Mouse (Mus musculus) liver, postnatal 0 days (tissue): ENCODE measurements around the gene Fbxl13.

Source experiments
- CTCF ChIP-seq: sonication (generic); IDR thresholded peaks from 2 replicates; pipeline ENCODE4 v1.5.1; 2016; ENCODE audit warnings: antibody characterized with exemption, low read depth
- EP300 ChIP-seq: IDR thresholded peaks from 2 replicates; pipeline ENCODE4 v1.6.1; 2016; ENCODE audit warnings: antibody characterized with exemption, low read depth, mild to moderate bottlenecking

DNA sequence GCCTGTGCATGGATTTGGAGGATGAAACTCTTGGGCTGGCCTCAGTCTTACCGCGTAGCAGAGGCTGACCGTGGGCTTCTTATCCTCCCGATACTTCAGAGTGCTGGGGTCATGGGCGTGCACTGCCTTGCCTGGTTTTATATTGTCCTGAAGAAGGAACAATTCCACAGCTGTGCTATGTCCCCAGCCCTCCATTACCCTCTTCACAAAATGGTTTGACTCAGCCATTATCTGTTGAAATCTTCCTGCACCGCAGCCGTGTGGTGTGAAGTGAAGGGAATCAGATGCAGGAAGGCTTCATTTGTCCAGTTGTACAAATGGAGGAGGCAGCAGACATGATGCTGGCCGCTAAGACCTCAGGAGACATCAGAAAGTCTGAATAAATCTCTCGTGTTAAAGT lies 11.5 kb upstream of the Fbxl13 start:
- TF ChIP-seq CTCF (no peak), EP300 (no peak)
